Mouse (Mus musculus): ENCODE results near the gene Gfra1. TPM values are rescaled to one million over a fixed set of nuclear protein-coding genes. Genes with fewer than 3 reads are reported as not detected.

Gfra1 gene
- polyA plus RNA-seq, 1 experiment from 2014 or later = 24.1 TPM

GRCm38 (mm10) chr19:58456491-58457061 lies 867 bp upstream of the Gfra1 start:
- peaks cover 47% of the 10 kb centered on the region for H3K27me3 ChIP-seq
- H3K36me3 ChIP-seq = no peaks in the 10 kb centered on the region
- H3K9ac ChIP-seq = no peak overlapping the region
- peak overlapping the region; percentile 93 for H3K4me2 ChIP-seq (replicated peaks)
- H3K9me3 ChIP-seq = no peaks in the 10 kb centered on the region
- peak overlapping the region; percentile 49; the same call in 1 of the 2 replicates for H3K4me3 ChIP-seq
- 0 out of 2 replicates have a peak, but pooled peaks have one; percentile 25 for ATAC-seq (ENCODE audit: insufficient number of reproducible peaks, insufficient read depth, low FRiP score, low TSS enrichment)
- H3K27ac ChIP-seq = no peak overlapping the region
- 3% methylated on average over 16 of the region's 16 CpGs for WGBS
- peaks cover 47% of the 10 kb centered on the region for H3K4me1 ChIP-seq

GRCm38 (mm10) chr19:58455061-58455495 lies 631 bp downstream of the Gfra1 start:
- peak overlapping the region; percentile 93 for H3K4me2 ChIP-seq (replicated peaks)
- peaks cover 54% of the 10 kb centered on the region for H3K4me1 ChIP-seq
- no peaks in the 10 kb centered on the region for H3K9me3 ChIP-seq
- peak overlapping the region; percentile 6; the same call in 1 of the 2 replicates for H3K27ac ChIP-seq
- WGBS = under 1% methylated on average over 21 of the region's 21 CpGs
- peaks cover 43% of the 10 kb centered on the region for H3K27me3 ChIP-seq
- 0 out of 2 replicates have a peak, but pooled peaks have one; percentile 1 for ATAC-seq (ENCODE audit: insufficient number of reproducible peaks, insufficient read depth, low FRiP score, low TSS enrichment)
- no peaks in the 10 kb centered on the region for H3K36me3 ChIP-seq
- H3K9ac ChIP-seq = peak overlapping the region; percentile 44
- peak overlapping the region; percentile 49 for H3K4me3 ChIP-seq

GRCm38 (mm10) chr19:58454261-58455060 lies 1.2 kb downstream of the Gfra1 start:
- Histone ChIP-seq H3K27me3 (peaks cover 43% of the 10 kb centered on the region), H3K4me2 (replicated peaks) (peak overlapping the region; percentile 93), H3K4me1 (peaks cover 54% of the 10 kb centered on the region), H3K36me3 (no peaks in the 10 kb centered on the region), H3K9me3 (no peaks in the 10 kb centered on the region), H3K9ac (peak overlapping the region; percentile 44), H3K4me3 (peak overlapping the region; percentile 49), H3K27ac (no peak overlapping the region)
- ATAC-seq (ENCODE audit: insufficient number of reproducible peaks, insufficient read depth, low FRiP score, low TSS enrichment) = 0 out of 2 replicates have a peak, but pooled peaks have one; percentile 2
- 1% methylated on average over 60 of the region's 61 CpGs for WGBS

- no peaks in the 10 kb centered on the region for H3K9me3 ChIP-seq
- peaks cover 54% of the 10 kb centered on the region for H3K4me1 ChIP-seq
- no peaks in the 10 kb centered on the region for H3K36me3 ChIP-seq
- peak overlapping the region; percentile 49 for H3K4me3 ChIP-seq
- peaks cover 43% of the 10 kb centered on the region for H3K27me3 ChIP-seq
- WGBS = 1% methylated on average over 22 of the region's 22 CpGs
- H3K27ac ChIP-seq = no peak overlapping the region
- ATAC-seq (ENCODE audit: insufficient number of reproducible peaks, insufficient read depth, low FRiP score, low TSS enrichment) = no peak
- peak overlapping the region; percentile 44 for H3K9ac ChIP-seq
- H3K4me2 ChIP-seq (replicated peaks) = peak overlapping the region; percentile 93
Measured at GRCm38 (mm10) chr19:58453581-58453980, 2.1 kb downstream of the Gfra1 start.

- 6% methylated on average over 20 of the region's 20 CpGs for WGBS
- Histone ChIP-seq H3K36me3 (no peaks in the 10 kb centered on the region), H3K27me3 (peaks cover 39% of the 10 kb centered on the region), H3K4me1 (peaks cover 54% of the 10 kb centered on the region), H3K4me3 (peak overlapping the region; percentile 49), H3K4me2 (replicated peaks) (peak overlapping the region; percentile 93), H3K9me3 (no peaks in the 10 kb centered on the region), H3K27ac (no peak overlapping the region), H3K9ac (no peak overlapping the region)
- no peak for ATAC-seq (ENCODE audit: insufficient number of reproducible peaks, insufficient read depth, low FRiP score, low TSS enrichment)
Measured at GRCm38 (mm10) chr19:58452941-58453551, 2.7 kb downstream of the Gfra1 start.

GRCm38 (mm10) chr19:58452178-58452819 lies 3.4 kb downstream of the Gfra1 start:
- no peak overlapping the region for H3K9ac ChIP-seq
- peaks cover 37% of the 10 kb centered on the region for H3K27me3 ChIP-seq
- H3K27ac ChIP-seq = no peak overlapping the region
- no peak for ATAC-seq (ENCODE audit: insufficient number of reproducible peaks, insufficient read depth, low FRiP score, low TSS enrichment)
- WGBS = 43% methylated on average over 8 of the region's 8 CpGs
- H3K4me1 ChIP-seq = peaks cover 54% of the 10 kb centered on the region
- no peaks in the 10 kb centered on the region for H3K9me3 ChIP-seq
- H3K36me3 ChIP-seq = no peaks in the 10 kb centered on the region
- H3K4me3 ChIP-seq = 0 out of 2 replicates have a peak overlapping the region, but pooled peaks have one; percentile 49
- H3K4me2 ChIP-seq (replicated peaks) = peak overlapping the region; percentile 93; the same call in 1 of the 2 replicates

GRCm38 (mm10) chr19:58451323-58451722 lies 4.4 kb downstream of the Gfra1 start:
- Histone ChIP-seq H3K27me3 (peaks cover 34% of the 10 kb centered on the region), H3K9ac (no peak overlapping the region), H3K4me1 (peaks cover 49% of the 10 kb centered on the region), H3K36me3 (no peaks in the 10 kb centered on the region), H3K4me3 (no peak overlapping the region), H3K27ac (no peak overlapping the region), H3K9me3 (no peaks in the 10 kb centered on the region), H3K4me2 (replicated peaks) (no peak overlapping the region; the same call in 1 of the 2 replicates)
- ATAC-seq (ENCODE audit: insufficient number of reproducible peaks, insufficient read depth, low FRiP score, low TSS enrichment) = no peak
- 23% methylated on average over 6 of the region's 6 CpGs for WGBS

GRCm38 (mm10) chr19:58450716-58451115 lies 5.0 kb downstream of the Gfra1 start:
- Histone ChIP-seq H3K4me1 (peaks cover 43% of the 10 kb centered on the region), H3K4me3 (no peak overlapping the region), H3K4me2 (replicated peaks) (no peak overlapping the region), H3K9ac (no peak overlapping the region), H3K27me3 (peaks cover 34% of the 10 kb centered on the region), H3K27ac (no peak overlapping the region), H3K36me3 (no peaks in the 10 kb centered on the region), H3K9me3 (no peaks in the 10 kb centered on the region)
- WGBS = 53% methylated on average over 5 of the region's 5 CpGs
- ATAC-seq (ENCODE audit: insufficient number of reproducible peaks, insufficient read depth, low FRiP score, low TSS enrichment) = no peak

- 49% methylated on average over 10 of the region's 10 CpGs for WGBS
- H3K36me3 ChIP-seq = no peaks in the 10 kb centered on the region
- no peaks in the 10 kb centered on the region for H3K9me3 ChIP-seq
- no peak overlapping the region for H3K9ac ChIP-seq
- 0 out of 2 replicates have a peak, but pooled peaks cover 5% of the 10 kb centered on the region for H3K4me1 ChIP-seq
- ATAC-seq (ENCODE audit: insufficient number of reproducible peaks, insufficient read depth, low FRiP score, low TSS enrichment) = no peak
- no peak overlapping the region for H3K4me2 ChIP-seq (replicated peaks)
- no peak overlapping the region for H3K27ac ChIP-seq
- H3K4me3 ChIP-seq = no peak overlapping the region
- 0 out of 2 replicates have a peak, but pooled peaks cover 5% of the 10 kb centered on the region for H3K27me3 ChIP-seq
Measured at GRCm38 (mm10) chr19:58442785-58443732, 12.7 kb downstream of the Gfra1 start.

GRCm38 (mm10) chr19:58441785-58442184 lies 13.9 kb downstream of the Gfra1 start:
- H3K36me3 ChIP-seq = no peaks in the 10 kb centered on the region
- no peak overlapping the region for H3K9ac ChIP-seq
- 68% methylated on average over 7 of the region's 7 CpGs for WGBS
- H3K4me3 ChIP-seq = no peak overlapping the region
- no peak overlapping the region for H3K4me2 ChIP-seq (replicated peaks)
- no peak overlapping the region for H3K27ac ChIP-seq
- 0 out of 2 replicates have a peak, but pooled peaks cover 5% of the 10 kb centered on the region for H3K4me1 ChIP-seq
- no peaks in the 10 kb centered on the region for H3K9me3 ChIP-seq
- ATAC-seq (ENCODE audit: insufficient number of reproducible peaks, insufficient read depth, low FRiP score, low TSS enrichment) = no peak
- 0 out of 2 replicates have a peak, but pooled peaks cover 5% of the 10 kb centered on the region for H3K27me3 ChIP-seq

Data from embryonic facial prominence, embryonic 12.5 days (tissue).